Mouse (Mus musculus): ENCODE measurements around the gene Gstt4. TPM values are rescaled to one million over a fixed set of nuclear protein-coding genes. Genes with fewer than 3 reads are reported as not detected.

Gstt4 gene
- total and polyA plus RNA-seq, 3 experiments = not detected

DNA sequence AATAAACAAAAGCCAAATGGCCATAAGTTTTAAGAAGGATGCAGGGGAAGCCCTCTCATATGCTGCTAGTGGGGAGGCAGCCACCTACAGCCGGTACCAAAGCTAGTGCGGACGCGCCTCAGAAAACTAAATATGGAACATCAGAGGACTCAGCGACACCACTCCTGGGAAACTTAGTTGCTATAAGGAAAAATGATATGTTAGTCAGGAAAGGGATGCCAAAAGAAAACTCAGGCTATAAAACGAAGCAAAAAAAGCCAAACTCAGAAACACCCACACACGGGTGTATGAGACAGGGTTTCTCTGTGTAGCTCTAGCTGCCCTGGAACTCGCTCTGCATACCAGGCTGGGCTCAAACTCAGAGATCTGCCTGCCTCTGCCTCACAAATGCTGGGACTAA is 34.1 kb downstream of the Gstt4 start:
- no peak overlapping the region for H3K4me3 ChIP-seq (ENCODE audit: control insufficient read depth in 1 of 2, insufficient read depth in 1 of 2, low read depth in 2 of 2, low read length in 2 of 2)
- TF ChIP-seq CHD1 (IDR thresholded peaks at IDR 0.05; ENCODE audit: low read depth, low read length) (no peak), CHD2 (IDR thresholded peaks at IDR 0.05; ENCODE audit: low read length) (no peak), TBP (IDR thresholded peaks at IDR 0.05; ENCODE audit: low read depth, low read length) (no peak), USF1 (IDR thresholded peaks at IDR 0.05; ENCODE audit: low read depth, low read length) (no peak), MXI1 (IDR thresholded peaks at IDR 0.05; ENCODE audit: low read depth, low read length) (no peak), USF2 (IDR thresholded peaks at IDR 0.05; ENCODE audit: borderline replicate concordance in 1 of 2, insufficient read depth in 1 of 2, low read depth in 1 of 2, low read length in 2 of 2) (no peak), MAZ (IDR thresholded peaks at IDR 0.05; ENCODE audit: low read depth, low read length) (no peak), CTCF (IDR thresholded peaks at IDR 0.05 in 2 of 3, conservative IDR thresholded peaks at IDR 0.05 in 1 of 3; ENCODE audit: control insufficient read depth in 1 of 3, insufficient read depth in 1 of 3, low read depth in 2 of 3, low read length in 3 of 3, poor library complexity in 1 of 3, severe bottlenecking in 1 of 3) (no peak), ZNF384 (IDR thresholded peaks at IDR 0.05; ENCODE audit: low read depth, low read length) (no peak), E2F4 (IDR thresholded peaks at IDR 0.05; ENCODE audit: borderline replicate concordance, low read depth, low read length) (no peak), ZKSCAN1 (IDR thresholded peaks at IDR 0.05; ENCODE audit: low read depth, low read length) (no peak)
- no peak overlapping the region for H3K9ac ChIP-seq (ENCODE audit: control insufficient read depth, low read depth, low read length, poor library complexity, severe bottlenecking)
- H3K79me2 ChIP-seq (ENCODE audit: control insufficient read depth, insufficient read depth, low read length, poor library complexity) = no peaks in the 10 kb centered on the region
- no peak overlapping the region for H3K27ac ChIP-seq (ENCODE audit: control insufficient read depth, low read depth, low read length)
- H3K9me3 ChIP-seq (replicated peaks; ENCODE audit: insufficient read depth, low read length) = no peaks in the 10 kb centered on the region
- H3K36me3 ChIP-seq (ENCODE audit: control insufficient read depth in 1 of 2, insufficient read depth in 2 of 2, low read length in 2 of 2) = no peaks in the 10 kb centered on the region
- H3K4me1 ChIP-seq (ENCODE audit: control insufficient read depth in 1 of 2, insufficient read depth in 2 of 2, low read length in 2 of 2) = no peaks in the 10 kb centered on the region
- DNase-seq (ENCODE audit: low read depth, low spot score) = no peak
- H3K27me3 ChIP-seq (ENCODE audit: control insufficient read depth in 1 of 2, insufficient read depth in 2 of 2, low read length in 2 of 2) = peaks cover 3% of the 10 kb centered on the region in 2 experiments; a peak in 3 of 4 replicates

DNA sequence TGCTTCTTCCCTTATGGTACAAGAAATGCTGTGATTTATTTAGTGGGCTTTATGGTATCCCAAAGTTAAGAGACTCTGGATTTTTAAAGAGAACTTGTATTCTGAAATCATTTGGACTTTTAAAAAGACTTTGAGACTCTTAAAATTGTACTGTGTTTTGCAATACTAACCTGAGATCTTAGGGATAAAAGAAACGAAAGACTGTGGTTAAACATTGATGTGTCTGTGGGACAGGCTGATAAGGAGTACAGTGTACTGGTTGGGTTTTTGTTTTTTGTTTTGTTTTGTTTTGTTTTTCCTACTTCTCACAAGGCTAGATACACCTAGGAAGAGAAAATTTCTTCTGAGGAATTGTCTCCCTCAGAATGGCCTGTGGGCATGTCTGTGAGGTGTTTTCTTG is 36.9 kb downstream of the Gstt4 start:
- peaks cover 0 to 5% of the 10 kb centered on the region in 2 experiments; a peak in 1 of 4 replicates for H3K36me3 ChIP-seq (ENCODE audit: control insufficient read depth in 1 of 2, insufficient read depth in 2 of 2, low read length in 2 of 2)
- no peak overlapping the region for H3K4me3 ChIP-seq (ENCODE audit: control insufficient read depth in 1 of 2, insufficient read depth in 1 of 2, low read depth in 2 of 2, low read length in 2 of 2)
- TF ChIP-seq GABPA (IDR thresholded peaks at IDR 0.05; ENCODE audit: low read depth, low read length) = no peak
- TF ChIP-seq MAZ (IDR thresholded peaks at IDR 0.05; ENCODE audit: low read depth, low read length) = no peak
- no peak for TF ChIP-seq ELF1 (IDR thresholded peaks at IDR 0.05; ENCODE audit: low read depth, low read length)
- TF ChIP-seq MYB (IDR thresholded peaks at IDR 0.05; ENCODE audit: low read depth, low read length) = no peak
- TF ChIP-seq MEF2A (IDR thresholded peaks at IDR 0.05; ENCODE audit: extremely low read depth, insufficient replicate concordance, low read depth, low read length, poor library complexity, severe bottlenecking) = no peak
- TF ChIP-seq ZNF384 (IDR thresholded peaks at IDR 0.05; ENCODE audit: low read depth, low read length) = no peak
- no peak for TF ChIP-seq HCFC1 (IDR thresholded peaks at IDR 0.05; ENCODE audit: low read depth, low read length)
- no peak for TF ChIP-seq EP300 (IDR thresholded peaks at IDR 0.05; ENCODE audit: low read depth in 1 of 2, low read length in 2 of 2)
- TF ChIP-seq ZKSCAN1 (IDR thresholded peaks at IDR 0.05; ENCODE audit: low read depth, low read length) = no peak
- TF ChIP-seq TCF12 (IDR thresholded peaks at IDR 0.05; ENCODE audit: low read depth, low read length) = no peak
- TF ChIP-seq USF1 (IDR thresholded peaks at IDR 0.05; ENCODE audit: low read depth, low read length) = no peak
- no peak for TF ChIP-seq GATA1 (IDR thresholded peaks at IDR 0.05; ENCODE audit: low read depth, low read length)
- no peak for TF ChIP-seq SMC3 (IDR thresholded peaks at IDR 0.05; ENCODE audit: low read depth, low read length)
- TF ChIP-seq NRF1 (IDR thresholded peaks at IDR 0.05; ENCODE audit: insufficient read depth, low read depth, low read length, poor library complexity, severe bottlenecking) = no peak
- no peak for TF ChIP-seq NELFE (IDR thresholded peaks at IDR 0.05; ENCODE audit: low read depth, low read length)
- TF ChIP-seq JUND (IDR thresholded peaks at IDR 0.05; ENCODE audit: low read depth, low read length) = no peak
- no peak for TF ChIP-seq CHD1 (IDR thresholded peaks at IDR 0.05; ENCODE audit: low read depth, low read length)
- TF ChIP-seq POLR2AphosphoS5 (IDR thresholded peaks at IDR 0.05; ENCODE audit: borderline replicate concordance, low read depth, low read length) = no peak
- DNase-seq (ENCODE audit: low read depth, low spot score) = no peak
- peaks cover 0 to 9% of the 10 kb centered on the region in 2 experiments; a peak in 2 of 4 replicates for H3K4me1 ChIP-seq (ENCODE audit: control insufficient read depth in 1 of 2, insufficient read depth in 2 of 2, low read length in 2 of 2)
- H3K27ac ChIP-seq (ENCODE audit: control insufficient read depth, low read depth, low read length) = no peak overlapping the region
- H3K9ac ChIP-seq (ENCODE audit: control insufficient read depth, low read depth, low read length, poor library complexity, severe bottlenecking) = no peak overlapping the region
- no peaks in the 10 kb centered on the region; the same call in 1 of the 2 replicates for H3K79me2 ChIP-seq (ENCODE audit: control insufficient read depth, insufficient read depth, low read length, poor library complexity)
- no peaks in the 10 kb centered on the region for H3K9me3 ChIP-seq (replicated peaks; ENCODE audit: insufficient read depth, low read length)
- peaks cover 3% of the 10 kb centered on the region in 2 experiments; a peak in 3 of 4 replicates for H3K27me3 ChIP-seq (ENCODE audit: control insufficient read depth in 1 of 2, insufficient read depth in 2 of 2, low read length in 2 of 2)
